Mouse (Mus musculus): ENCODE results near the gene Lasp1. TPM values are rescaled to one million over a fixed set of nuclear protein-coding genes. Genes with fewer than 3 reads are reported as not detected.

Lasp1 gene
- polyA plus RNA-seq, 1 experiment from 2014 or later, result 84.0 TPM

DNA sequence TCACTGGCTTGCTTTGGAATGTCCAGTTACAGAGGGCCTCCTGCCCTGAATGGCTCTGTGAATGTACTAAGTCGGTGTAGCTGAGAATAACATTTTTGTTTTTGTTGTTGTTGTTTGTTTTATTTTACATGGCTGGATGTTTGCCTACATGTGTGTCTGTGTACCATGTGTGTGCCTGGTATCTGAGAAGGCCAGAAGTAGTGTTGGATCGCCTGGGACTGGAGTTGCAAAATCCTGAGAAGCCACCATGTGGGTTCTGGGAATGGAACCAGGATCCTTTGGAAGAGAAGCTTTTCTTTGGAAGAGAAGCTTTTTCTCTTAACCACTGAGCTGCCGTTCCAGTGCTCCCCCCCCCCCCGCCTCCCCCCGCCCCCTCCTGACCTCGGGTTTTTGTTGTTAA, 3.7 kb downstream of the Lasp1 start:
- Histone ChIP-seq H3K36me3 (ENCODE audit: control insufficient read depth, insufficient read depth, low read length) (peaks cover 4% of the 10 kb centered on the region; the same call in 1 of the 2 replicates), H3K9ac (ENCODE audit: low read length) (no peak overlapping the region), H3K4me2 (replicated peaks; ENCODE audit: low read depth) (peak overlapping the region; percentile 74), H3K27ac (replicated peaks) (peak overlapping the region; percentile 98), H3K27me3 (ENCODE audit: control insufficient read depth, insufficient read depth, low read length) (no peaks in the 10 kb centered on the region), H3K4me3 (ENCODE audit: low read depth, low read length) (0 out of 2 replicates have a peak overlapping the region, but pooled peaks have one; percentile 19), H3K4me1 (replicated peaks; ENCODE audit: control insufficient read depth, insufficient read depth) (peaks cover 28% of the 10 kb centered on the region), H3K9me3 (ENCODE audit: control insufficient read depth, low read length) (no peaks in the 10 kb centered on the region)
- DNase-seq (ENCODE audit: low spot score) (no peak), ATAC-seq (ENCODE audit: low FRiP score, low TSS enrichment) (no peak)
- TF ChIP-seq CTCF (IDR thresholded peaks at IDR 0.05; ENCODE audit: low read depth) (no peak), EP300 (optimal IDR thresholded peaks at IDR 0.05) (no peak)
- WGBS, result 23% methylated on average over 6 of the region's 6 CpGs

DNA sequence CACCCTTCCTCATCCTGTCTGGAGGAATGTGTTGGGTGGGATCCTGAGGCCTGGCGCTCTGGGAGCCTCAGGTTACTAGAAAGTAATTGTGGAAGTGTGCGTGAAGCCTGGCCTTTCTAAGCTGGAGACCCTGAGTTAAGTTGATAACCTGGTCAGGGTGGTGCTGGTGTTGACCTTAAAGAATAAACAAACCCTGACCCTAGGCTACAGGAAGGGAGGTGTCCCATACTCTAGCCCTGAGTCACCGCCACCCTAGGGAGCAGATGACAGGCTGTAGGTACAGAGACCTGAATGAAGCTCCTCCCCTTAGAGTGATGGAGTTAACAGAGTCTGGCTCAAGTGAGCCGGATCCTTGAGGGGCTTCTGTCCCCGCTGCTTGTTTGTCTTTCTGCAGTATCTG, 5.0 kb downstream of the Lasp1 start:
- peaks cover 38% of the 10 kb centered on the region for H3K4me1 ChIP-seq (replicated peaks; ENCODE audit: control insufficient read depth, insufficient read depth)
- DNase-seq (ENCODE audit: low spot score) (peak; percentile 66), ATAC-seq (ENCODE audit: low FRiP score, low TSS enrichment) (peak; percentile 38; the same call in 1 of the 2 replicates)
- H3K36me3 ChIP-seq (ENCODE audit: control insufficient read depth, insufficient read depth, low read length), result peaks cover 4% of the 10 kb centered on the region; the same call in 1 of the 2 replicates
- H3K9ac ChIP-seq (ENCODE audit: low read length), result no peak overlapping the region
- no peak overlapping the region for H3K4me3 ChIP-seq (ENCODE audit: low read depth, low read length)
- TF ChIP-seq CTCF (IDR thresholded peaks at IDR 0.05; ENCODE audit: low read depth) (no peak), EP300 (optimal IDR thresholded peaks at IDR 0.05) (no peak)
- 53% methylated on average over 5 of the region's 5 CpGs for WGBS
- no peaks in the 10 kb centered on the region for H3K27me3 ChIP-seq (ENCODE audit: control insufficient read depth, insufficient read depth, low read length)
- peak overlapping the region; percentile 81 for H3K27ac ChIP-seq (replicated peaks)
- peak overlapping the region; percentile 20; the same call in 1 of the 2 replicates for H3K4me2 ChIP-seq (replicated peaks; ENCODE audit: low read depth)
- no peaks in the 10 kb centered on the region for H3K9me3 ChIP-seq (ENCODE audit: control insufficient read depth, low read length)

DNA sequence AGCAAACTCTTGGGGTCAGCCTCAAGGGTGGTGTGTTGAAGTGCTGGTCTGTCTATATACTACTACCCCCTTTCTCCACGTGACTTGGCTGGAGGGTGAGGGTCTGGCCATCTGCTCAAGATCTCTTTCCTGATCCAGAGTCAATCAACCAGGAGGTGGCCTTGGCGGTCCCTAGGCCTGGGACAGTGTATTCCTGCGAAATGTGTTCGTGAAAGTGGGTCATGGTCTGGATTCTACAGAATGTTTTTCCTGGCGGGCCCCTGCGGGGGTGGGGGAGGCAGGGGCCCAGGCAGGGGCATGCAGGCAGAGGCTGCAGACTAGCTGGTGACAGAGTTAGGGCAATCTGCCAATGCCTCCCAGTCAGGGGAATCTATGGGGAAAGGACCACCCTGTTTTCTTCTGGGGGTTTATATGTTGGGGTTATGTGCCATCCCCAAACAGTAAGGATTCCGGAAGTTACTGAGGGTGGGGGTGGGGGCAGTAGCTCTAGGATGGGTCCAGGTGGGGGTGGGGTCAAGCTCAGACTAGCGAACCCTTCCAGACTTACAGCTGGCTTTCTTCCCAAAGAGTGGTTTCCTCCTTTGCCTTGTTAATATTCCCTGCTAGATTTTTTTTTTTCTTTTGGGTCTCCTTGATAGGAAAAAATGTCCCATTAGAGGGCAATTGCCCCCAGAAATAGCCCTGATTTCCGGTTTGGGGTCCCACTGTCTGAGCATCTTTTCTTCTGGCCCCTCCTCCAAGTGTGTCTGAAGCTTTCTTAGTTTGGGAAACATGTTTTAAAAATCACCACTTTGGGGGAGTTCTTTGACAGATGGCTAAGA, 6.3 kb downstream of the Lasp1 start:
- no peak for ATAC-seq (ENCODE audit: low FRiP score, low TSS enrichment)

DNA sequence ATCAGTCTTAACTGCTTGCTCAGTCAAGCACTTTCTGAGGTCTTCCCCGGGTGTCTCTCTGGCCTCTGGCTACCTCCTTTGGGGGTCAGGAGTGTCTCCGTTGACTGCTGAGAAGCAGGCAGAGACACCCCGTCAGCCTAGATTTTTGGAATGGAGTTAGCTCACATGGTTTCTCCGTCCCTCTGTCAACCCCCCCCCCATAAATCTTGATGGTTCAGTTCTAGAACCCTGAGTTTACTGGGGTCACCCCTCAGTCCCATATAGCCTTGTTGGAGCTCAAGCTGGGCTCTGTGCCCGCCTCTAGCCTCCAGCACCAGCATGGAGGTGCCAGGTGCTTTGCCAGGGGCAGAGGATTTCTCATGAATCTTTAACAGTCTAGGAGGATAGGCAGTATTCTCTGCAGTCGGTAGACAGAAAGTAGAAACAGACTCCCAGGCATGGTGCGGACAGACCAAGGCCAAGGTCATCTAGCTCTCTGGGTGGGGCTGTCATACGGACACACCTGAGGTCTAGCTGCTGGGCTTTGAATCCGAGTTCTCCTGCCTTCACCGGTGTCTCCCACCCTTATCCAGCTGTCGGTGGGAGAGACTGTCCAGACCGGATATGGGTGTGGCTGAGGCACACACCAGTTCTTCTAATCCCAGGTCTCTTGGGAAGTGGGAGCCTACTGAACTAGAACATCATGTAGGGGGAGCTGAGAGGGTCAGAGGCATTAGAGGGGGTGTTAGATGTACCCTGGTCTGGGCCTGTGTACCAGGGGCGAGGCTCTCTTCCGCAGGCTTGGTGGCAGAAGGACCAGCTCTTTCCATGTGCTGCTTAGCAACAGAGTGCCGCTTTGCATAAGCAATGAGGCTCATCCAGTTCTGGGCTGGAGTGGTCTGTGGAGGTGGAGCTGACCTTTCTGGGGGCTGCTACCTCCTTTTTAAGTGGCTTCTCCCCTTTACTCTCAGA, 7.1 kb downstream of the Lasp1 start:
- peaks cover 6% of the 10 kb centered on the region; the same call in 1 of the 2 replicates for H3K36me3 ChIP-seq (ENCODE audit: control insufficient read depth, insufficient read depth, low read length)
- TF ChIP-seq CTCF (IDR thresholded peaks at IDR 0.05; ENCODE audit: low read depth) (no peak), EP300 (optimal IDR thresholded peaks at IDR 0.05) (no peak)
- 24% methylated on average over 15 of the region's 15 CpGs for WGBS
- ATAC-seq (ENCODE audit: low FRiP score, low TSS enrichment) (0 out of 2 replicates have a peak, but pooled peaks have one; percentile 1), DNase-seq (ENCODE audit: low spot score) (no peak)
- H3K27ac ChIP-seq (replicated peaks), result peak overlapping the region; percentile 81
- peak overlapping the region; percentile 4; the same call in 1 of the 2 replicates for H3K4me3 ChIP-seq (ENCODE audit: low read depth, low read length)
- H3K4me1 ChIP-seq (replicated peaks; ENCODE audit: control insufficient read depth, insufficient read depth), result peaks cover 49% of the 10 kb centered on the region
- H3K27me3 ChIP-seq (ENCODE audit: control insufficient read depth, insufficient read depth, low read length), result no peaks in the 10 kb centered on the region
- H3K9me3 ChIP-seq (ENCODE audit: control insufficient read depth, low read length), result no peaks in the 10 kb centered on the region
- H3K9ac ChIP-seq (ENCODE audit: low read length), result 0 out of 2 replicates have a peak overlapping the region, but pooled peaks have one; percentile 9
- peak overlapping the region; percentile 45 for H3K4me2 ChIP-seq (replicated peaks; ENCODE audit: low read depth)

More for the DNA sequence above, 6.3 kb downstream of the Lasp1 start:
- WGBS, result 20% methylated on average over 9 of the region's 9 CpGs
- DNase-seq (ENCODE audit: low spot score), result no peak
- Histone ChIP-seq H3K4me1 (replicated peaks; ENCODE audit: control insufficient read depth, insufficient read depth) (peaks cover 49% of the 10 kb centered on the region), H3K36me3 (ENCODE audit: control insufficient read depth, insufficient read depth, low read length) (peaks cover 6% of the 10 kb centered on the region; the same call in 1 of the 2 replicates), H3K4me2 (replicated peaks; ENCODE audit: low read depth) (peak overlapping the region; percentile 45), H3K27me3 (ENCODE audit: control insufficient read depth, insufficient read depth, low read length) (no peaks in the 10 kb centered on the region), H3K9ac (ENCODE audit: low read length) (peak overlapping the region; percentile 9; the same call in 1 of the 2 replicates), H3K4me3 (ENCODE audit: low read depth, low read length) (0 out of 2 replicates have a peak overlapping the region, but pooled peaks have one; percentile 13), H3K27ac (replicated peaks) (peak overlapping the region; percentile 81), H3K9me3 (ENCODE audit: control insufficient read depth, low read length) (no peaks in the 10 kb centered on the region)
- TF ChIP-seq CTCF (IDR thresholded peaks at IDR 0.05; ENCODE audit: low read depth) (no peak), EP300 (optimal IDR thresholded peaks at IDR 0.05) (no peak)

DNA sequence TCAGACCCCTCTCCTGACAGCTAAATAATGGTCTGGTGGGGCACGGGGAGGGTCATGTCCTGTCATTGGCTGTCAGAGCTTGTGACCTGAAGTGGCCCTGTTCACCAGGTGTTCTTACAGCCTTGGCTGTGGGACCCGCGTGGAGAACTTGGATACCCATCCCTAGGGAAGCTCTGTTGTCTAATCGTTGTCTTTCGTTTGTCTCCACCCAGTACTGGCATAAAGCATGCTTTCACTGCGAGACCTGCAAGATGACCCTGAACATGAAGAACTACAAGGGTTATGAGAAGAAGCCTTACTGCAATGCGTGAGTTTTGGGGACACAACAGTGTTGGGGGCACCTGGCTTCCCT, 7.8 kb downstream of the Lasp1 start:
- no peak for DNase-seq (ENCODE audit: low spot score)
- WGBS, result 57% methylated on average over 7 of the region's 7 CpGs
- H3K27me3 ChIP-seq (ENCODE audit: control insufficient read depth, insufficient read depth, low read length), result no peaks in the 10 kb centered on the region
- peaks cover 49% of the 10 kb centered on the region for H3K4me1 ChIP-seq (replicated peaks; ENCODE audit: control insufficient read depth, insufficient read depth)
- H3K4me3 ChIP-seq (ENCODE audit: low read depth, low read length), result no peak overlapping the region
- H3K9ac ChIP-seq (ENCODE audit: low read length), result no peak overlapping the region
- H3K36me3 ChIP-seq (ENCODE audit: control insufficient read depth, insufficient read depth, low read length), result peaks cover 6% of the 10 kb centered on the region; the same call in 1 of the 2 replicates
- ATAC-seq (ENCODE audit: low FRiP score, low TSS enrichment), result no peak
- peak overlapping the region; percentile 81 for H3K27ac ChIP-seq (replicated peaks)
- TF ChIP-seq CTCF (IDR thresholded peaks at IDR 0.05; ENCODE audit: low read depth) (no peak), EP300 (optimal IDR thresholded peaks at IDR 0.05) (no peak)
- H3K9me3 ChIP-seq (ENCODE audit: control insufficient read depth, low read length), result no peaks in the 10 kb centered on the region
- H3K4me2 ChIP-seq (replicated peaks; ENCODE audit: low read depth), result peak overlapping the region; percentile 45

Data from stomach, postnatal 0 days (tissue).